Mouse (Mus musculus) inflammation-experienced regulatory T-cells, adult 16 weeks (primary cell): ENCODE results near the gene Vmn1r165. TPM values are rescaled to one million over a fixed set of nuclear protein-coding genes. Genes with fewer than 3 reads are reported as not detected.

Experiments used
- polyA plus RNA-seq: library from polyadenylated mRNA; unstranded; fragments of 100-300 nt; shearing (Covaris generic); gene quantifications from one replicate; pipeline ENCODE4 v1.2.1, GENCODE M21; 2017

The Vmn1r165 gene
- polyA plus RNA-seq = not detected

GRCm38 (mm10) chr7:23217032-23217431 is at the start of gene Vmn1r165:
TSS of gene Vmn1r165 (plus strand) at chr7:23217332.

GRCm38 (mm10) chr7:23251582-23251981 is 34.5 kb downstream of the Vmn1r165 start, which contains the start of gene Vmn1r166:
TSS of gene Vmn1r166 (minus strand) at chr7:23251682.

Other genes starting within 250 kb of the Vmn1r165 start
- gene Gm4214, start 232.7 kb upstream of the Vmn1r165 start, polyA plus RNA-seq = not detected
- not detected for gene Gm4216, start 197.4 kb upstream of the Vmn1r165 start, polyA plus RNA-seq
- gene Vmn1r163, start 161.8 kb upstream of the Vmn1r165 start, polyA plus RNA-seq = not detected
- gene Gm8720, start 149.9 kb upstream of the Vmn1r165 start, polyA plus RNA-seq = not detected
- gene Gm10662, start 72.9 kb upstream of the Vmn1r165 start, polyA plus RNA-seq = not detected
- gene Vmn1r166, start 34.4 kb downstream of the Vmn1r165 start, polyA plus RNA-seq = not detected
- not detected for gene Gm6902, start 61.6 kb downstream of the Vmn1r165 start, polyA plus RNA-seq
- gene Nlrp4e, start 83.9 kb downstream of the Vmn1r165 start, polyA plus RNA-seq = not detected
- gene Nlrp5, start 168.6 kb downstream of the Vmn1r165 start, polyA plus RNA-seq = not detected